Mouse (Mus musculus) myocyte (in vitro differentiated cells): Measurements from ENCODE around the gene Cchcr1.

Source experiments
- E2F4 ChIP-seq: IDR thresholded peaks from one replicate; pipeline ENCODE4 v1.6.1; 2011; ENCODE audit warnings: mild to moderate bottlenecking, control low read depth, moderate library complexity; ENCODE audit not compliant: insufficient read depth
- MAX ChIP-seq: IDR thresholded peaks from one replicate; pipeline ENCODE4 v1.6.1; 2011; ENCODE audit warnings: low read depth, mild to moderate bottlenecking, control low read depth
- MYOD1 ChIP-seq, 3 experiments: IDR thresholded peaks; one replicate each; pipeline ENCODE4 v1.6.1; 2011; ENCODE audit warnings: control low read depth in 2 of 3, low read depth in 2 of 3, mild to moderate bottlenecking in 2 of 3, moderate library complexity in 1 of 3; ENCODE audit not compliant: insufficient read length in 2 of 3, control insufficient read depth in 1 of 3
- MYOG ChIP-seq, 3 experiments: IDR thresholded peaks; one replicate each; pipeline ENCODE4 v1.6.1; 2011; ENCODE audit warnings: control low read depth in 2 of 3, low read depth in 2 of 3, mild to moderate bottlenecking in 2 of 3; ENCODE audit not compliant: insufficient read length in 2 of 3, control insufficient read depth in 1 of 3, insufficient read depth in 1 of 3
- POLR2A ChIP-seq: IDR thresholded peaks from one replicate; pipeline ENCODE4 v1.6.1; 2011; ENCODE audit warnings: low read depth, mild to moderate bottlenecking, control low read depth, moderate library complexity; ENCODE audit not compliant: insufficient read length
- POLR2AphosphoS2 ChIP-seq: IDR thresholded peaks from one replicate; pipeline ENCODE4 v1.6.1; 2011; ENCODE audit warnings: low read depth, control low read depth; ENCODE audit not compliant: insufficient read length
- USF1 ChIP-seq: IDR thresholded peaks from one replicate; pipeline ENCODE4 v1.6.1; 2011; ENCODE audit warnings: low read depth, mild to moderate bottlenecking, control low read depth, moderate library complexity

DNA sequence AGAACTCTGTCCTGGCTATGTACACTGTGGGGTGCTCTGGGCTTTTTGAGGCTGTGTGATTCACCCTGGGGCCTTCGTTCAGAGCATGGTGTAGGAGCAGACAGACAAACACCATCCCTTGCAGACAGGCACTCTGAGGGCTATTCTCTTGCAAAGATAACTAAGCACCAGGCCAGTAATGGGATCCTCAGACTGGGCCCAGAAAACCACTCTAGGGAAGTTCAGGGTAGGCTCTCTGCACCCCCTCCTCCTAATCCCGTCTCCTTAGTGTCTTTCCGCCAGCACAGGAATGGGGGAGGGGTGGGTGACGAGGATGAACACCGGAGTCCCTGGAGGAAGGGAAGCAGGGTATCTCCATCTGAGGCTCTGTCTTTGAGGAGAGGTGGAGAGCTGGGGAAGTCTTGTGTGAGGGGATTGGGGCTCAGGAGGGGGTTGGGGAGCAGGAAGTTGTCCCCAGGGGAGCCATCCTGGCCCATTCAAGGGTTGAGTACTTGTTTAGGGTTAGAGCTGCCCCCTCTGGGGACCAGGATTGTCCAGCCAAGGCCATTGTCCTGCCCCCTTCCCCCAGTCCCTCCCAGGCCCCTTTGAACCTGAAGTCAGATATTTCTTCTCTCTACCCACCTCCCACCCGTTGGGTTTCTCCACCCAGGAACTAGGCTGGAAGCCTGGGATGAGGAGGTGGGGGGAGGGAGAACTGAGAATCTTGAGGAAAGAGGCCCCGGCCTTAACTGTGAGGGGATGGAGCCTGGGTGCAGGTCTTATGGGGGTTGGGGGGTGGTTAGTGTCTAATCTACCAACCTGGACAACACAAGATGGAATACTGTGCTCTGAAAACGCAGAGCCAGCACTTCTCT lies 12.0 kb upstream of the Cchcr1 start:
- TF ChIP-seq POLR2AphosphoS2 (no peak), POLR2A (no peak), MAX (no peak), E2F4 (no peak), MYOD1 (IDR thresholded peaks at IDR 0.05; ENCODE audit: control insufficient read depth in 1 of 3, insufficient read length in 2 of 3, low read depth in 2 of 3) (no peak), MYOG (IDR thresholded peaks at IDR 0.05; ENCODE audit: control insufficient read depth in 1 of 3, insufficient read depth in 1 of 3, insufficient read length in 2 of 3, low read depth in 2 of 3) (no peak), USF1 (no peak)
